Mouse (Mus musculus) thymus, adult 2 months (tissue): ENCODE results near the gene Vamp3.

ENCODE experiments used
- CTCF ChIP-seq: fragments of 200-500 bp; IDR thresholded peaks from 2 replicates; pipeline ENCODE4 v1.5.1; 2012; ENCODE audit warnings: mild to moderate bottlenecking, control low read depth, low read length, moderate library complexity, borderline replicate concordance; ENCODE audit not compliant: control insufficient read depth, poor library complexity, insufficient read depth; ENCODE audit errors: extremely low read depth
- POLR2A ChIP-seq: fragments of 200-500 bp; IDR thresholded peaks from 2 replicates; pipeline ENCODE4 v1.6.1; 2012; ENCODE audit warnings: mild to moderate bottlenecking, low read length, control low read depth, moderate library complexity; ENCODE audit not compliant: control insufficient read depth, poor library complexity, insufficient read depth; ENCODE audit errors: extremely low read depth

DNA sequence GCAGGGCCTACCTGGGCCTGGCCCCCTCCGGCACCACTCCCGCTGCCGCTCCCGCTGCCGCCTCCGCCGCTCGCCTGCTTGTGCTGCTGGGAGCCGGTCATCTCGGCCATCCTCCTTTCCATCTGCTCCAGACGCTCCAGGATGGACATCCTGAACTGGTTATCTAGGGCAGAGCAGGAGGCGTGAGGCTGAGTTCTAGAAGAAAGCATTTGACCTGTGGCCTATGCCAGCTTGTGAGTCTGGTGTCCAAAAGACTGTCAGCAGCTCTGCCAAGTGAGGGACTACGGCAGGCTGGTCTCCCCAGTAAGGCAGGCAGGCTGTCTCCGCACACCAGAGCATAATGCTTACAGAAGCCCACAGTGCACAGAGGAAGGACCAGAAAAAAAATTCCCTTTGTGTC, 31.1 kb upstream of the Vamp3 start:
- no peak for TF ChIP-seq POLR2A
- TF ChIP-seq CTCF = no peak
